Mouse (Mus musculus): Measurements from ENCODE around the gene Nhsl2.

DNA sequence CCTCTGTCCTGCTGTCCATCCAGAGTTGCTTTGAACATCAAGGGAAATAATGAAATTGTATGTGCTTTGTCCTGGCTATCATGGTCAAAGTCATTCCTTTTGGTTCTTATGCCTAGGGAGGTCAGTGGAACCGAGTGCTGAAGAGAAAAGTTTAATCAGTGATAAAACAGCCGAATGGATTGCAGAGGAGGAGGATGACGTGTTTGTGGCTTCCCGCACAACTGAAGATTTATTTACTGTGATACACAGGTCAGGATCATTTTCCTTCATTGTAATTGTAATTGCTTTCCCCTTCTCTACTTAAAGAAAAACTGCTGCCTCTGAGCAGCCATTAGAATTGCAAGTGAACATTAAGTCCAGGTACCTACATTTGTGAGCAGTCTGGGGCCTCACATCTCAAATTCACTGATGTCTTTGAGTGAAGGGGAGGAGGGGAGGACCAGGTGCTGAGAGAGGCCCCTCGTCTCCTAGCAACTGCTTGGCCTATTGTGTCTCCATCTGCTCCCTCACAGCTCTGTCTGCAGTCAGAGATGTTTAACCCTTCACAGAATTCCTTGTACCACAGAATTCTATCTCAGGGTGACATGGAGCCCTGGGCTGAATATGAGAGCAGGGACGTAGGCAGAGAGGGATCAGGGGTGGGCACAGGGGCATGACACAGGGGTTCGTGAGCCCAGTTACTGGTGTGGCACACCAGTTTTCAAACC is 232.5 kb downstream of the Nhsl2 start:
- TF ChIP-seq CTCF (IDR thresholded peaks at IDR 0.05; ENCODE audit: control insufficient read depth, insufficient read depth, low read length) (no peak), POLR2A (IDR thresholded peaks at IDR 0.05; ENCODE audit: borderline replicate concordance, control insufficient read depth, low read depth, low read length) (no peak)

All from bone marrow, adult 2 months (tissue).